Mouse (Mus musculus): ENCODE data around the gene Luc7l3. TPM values are rescaled to one million over a fixed set of nuclear protein-coding genes. Genes with fewer than 3 reads are reported as not detected.
"Not testable (repeated sequence)": the region's sequence is repeated elsewhere in the genome, so short reads cannot be mapped to it uniquely, and the experiment has no call there.

Gene Luc7l3
- total RNA-seq, 1 experiment from 2014 or later: 210 TPM

DNA sequence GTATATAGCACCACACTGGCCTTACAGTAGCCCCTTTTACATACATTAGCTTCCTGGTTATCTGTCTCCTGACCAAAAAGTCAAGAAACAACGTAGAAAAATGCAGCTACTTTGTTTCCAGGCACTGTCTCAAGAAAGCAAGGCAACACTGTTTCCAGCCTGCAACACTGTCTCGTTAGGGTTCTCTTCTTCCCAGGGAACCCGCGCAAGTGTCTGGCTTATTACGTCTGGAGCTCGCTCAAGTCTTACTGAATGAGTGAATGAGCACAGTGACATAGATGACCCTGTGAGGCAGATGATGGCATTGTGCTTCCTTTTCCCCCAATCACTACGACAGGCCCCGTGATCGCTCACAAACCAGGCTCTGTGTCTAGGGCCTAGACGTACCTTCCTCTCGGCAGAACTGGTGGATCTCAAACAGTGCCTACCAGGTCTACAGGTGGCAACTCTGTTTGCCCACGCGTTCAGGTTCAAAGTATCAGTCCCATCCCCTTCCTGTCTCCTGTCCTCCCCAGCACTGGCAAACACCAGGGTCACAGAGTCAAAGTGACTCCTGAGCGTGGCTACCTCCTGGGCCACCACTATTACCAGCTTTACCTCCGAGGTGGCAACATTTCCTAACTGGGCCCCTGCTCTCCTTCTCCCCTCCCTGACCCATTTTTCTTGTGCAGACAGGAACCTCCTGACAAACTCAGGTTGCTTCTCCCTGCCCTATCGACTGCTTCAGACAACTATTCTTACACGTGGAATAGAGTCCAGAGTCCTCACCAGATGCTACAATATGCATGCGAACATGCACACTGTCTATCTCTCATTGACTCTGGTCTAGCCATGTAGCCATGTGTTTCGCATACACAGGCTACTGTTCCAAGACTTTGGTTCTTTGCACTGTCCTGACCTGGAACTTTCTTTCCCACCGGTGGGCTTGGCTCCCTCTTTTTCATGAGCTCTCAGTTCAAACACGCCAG lies 48.5 kb downstream of the Luc7l3 start:
- no peak for ATAC-seq (replicated peaks; ENCODE audit: insufficient number of reproducible peaks, low FRiP score, low TSS enrichment, poor library complexity, severe bottlenecking)

- no peak for ATAC-seq (replicated peaks; ENCODE audit: insufficient number of reproducible peaks, low FRiP score, low TSS enrichment, poor library complexity, severe bottlenecking)
Observed at GRCm38 (mm10) chr11:94271015-94271414, 50.8 kb downstream of the Luc7l3 start.

DNA sequence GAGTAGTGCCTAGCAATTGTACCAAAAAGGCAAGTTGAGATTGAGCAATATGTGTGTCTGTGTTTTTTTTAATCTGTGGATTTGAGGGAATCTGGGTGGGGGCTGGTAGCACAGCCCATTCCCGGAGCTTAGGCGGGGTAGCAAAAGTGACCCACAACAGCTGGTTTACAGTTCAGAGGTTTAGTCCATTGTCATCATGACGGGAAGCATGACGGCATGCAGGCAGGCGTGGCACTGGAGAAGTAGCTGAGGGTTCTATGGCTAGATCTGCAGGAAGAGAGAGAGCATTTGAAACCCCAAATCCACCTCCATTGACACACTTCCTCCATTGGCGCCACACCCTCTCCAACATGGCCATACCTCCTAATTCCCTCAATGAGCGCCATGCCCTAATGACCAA lies 51.9 kb downstream of the Luc7l3 start:
- no peak for ATAC-seq (replicated peaks; ENCODE audit: insufficient number of reproducible peaks, low FRiP score, low TSS enrichment, poor library complexity, severe bottlenecking)

DNA sequence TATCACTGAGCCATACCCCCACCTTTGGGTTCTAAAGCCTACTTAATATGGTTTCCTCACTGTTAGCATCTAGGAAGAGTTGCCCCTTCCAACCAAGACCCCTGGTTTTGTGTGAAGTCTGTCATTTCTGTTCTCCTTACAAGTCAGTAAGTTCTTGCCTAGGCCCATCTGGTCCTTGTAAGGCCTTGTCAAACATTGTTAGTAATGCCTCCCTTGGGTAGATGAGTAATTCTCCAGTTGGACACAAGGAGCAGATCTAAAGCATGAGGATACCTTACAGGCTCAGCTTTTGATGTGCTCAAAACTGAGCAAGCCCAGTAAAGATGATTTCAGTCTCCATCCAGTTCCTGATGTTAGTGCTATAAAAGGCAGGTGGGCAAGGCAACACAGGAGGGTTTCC lies 53.0 kb downstream of the Luc7l3 start:
- no peak for ATAC-seq (replicated peaks; ENCODE audit: insufficient number of reproducible peaks, low FRiP score, low TSS enrichment, poor library complexity, severe bottlenecking)

GRCm38 (mm10) chr11:94266155-94266554 lies 55.6 kb downstream of the Luc7l3 start:
- ATAC-seq (replicated peaks; ENCODE audit: insufficient number of reproducible peaks, low FRiP score, low TSS enrichment, poor library complexity, severe bottlenecking): not testable (repeated sequence)

- ATAC-seq (replicated peaks; ENCODE audit: insufficient number of reproducible peaks, low FRiP score, low TSS enrichment, poor library complexity, severe bottlenecking): 0 out of 2 replicates have a peak, but pooled peaks have one; percentile 36
Observed at GRCm38 (mm10) chr11:94265134-94265785, 56.5 kb downstream of the Luc7l3 start.

GRCm38 (mm10) chr11:94261585-94262370 lies 60.0 kb downstream of the Luc7l3 start:
- ATAC-seq (replicated peaks; ENCODE audit: insufficient number of reproducible peaks, low FRiP score, low TSS enrichment, poor library complexity, severe bottlenecking): 0 out of 2 replicates have a peak, but pooled peaks have one; percentile 44

GRCm38 (mm10) chr11:94259814-94260213 lies 62.0 kb downstream of the Luc7l3 start:
- 0 out of 2 replicates have a peak, but pooled peaks have one; percentile 20 for ATAC-seq (replicated peaks; ENCODE audit: insufficient number of reproducible peaks, low FRiP score, low TSS enrichment, poor library complexity, severe bottlenecking)

DNA sequence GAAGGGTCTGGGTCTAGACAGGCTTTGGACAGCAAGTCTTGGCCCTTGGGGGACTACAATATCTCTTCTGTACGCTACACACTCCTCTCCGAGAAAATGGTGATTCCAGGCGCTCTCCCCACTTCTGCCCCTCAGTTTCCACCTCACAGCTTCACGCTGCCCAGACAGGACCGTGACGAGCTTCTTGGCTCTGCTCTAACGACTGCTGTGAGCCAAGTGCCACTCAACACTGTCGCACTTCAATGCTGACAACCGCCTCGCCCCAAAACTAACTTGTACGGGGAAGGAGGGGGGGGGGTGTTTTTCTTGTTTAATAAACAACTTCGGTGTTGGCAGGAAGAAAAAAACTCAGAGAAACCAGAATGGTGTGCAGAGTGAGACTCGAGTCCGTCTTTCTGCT lies 63.8 kb downstream of the Luc7l3 start:
- no peak for ATAC-seq (replicated peaks; ENCODE audit: insufficient number of reproducible peaks, low FRiP score, low TSS enrichment, poor library complexity, severe bottlenecking)

DNA sequence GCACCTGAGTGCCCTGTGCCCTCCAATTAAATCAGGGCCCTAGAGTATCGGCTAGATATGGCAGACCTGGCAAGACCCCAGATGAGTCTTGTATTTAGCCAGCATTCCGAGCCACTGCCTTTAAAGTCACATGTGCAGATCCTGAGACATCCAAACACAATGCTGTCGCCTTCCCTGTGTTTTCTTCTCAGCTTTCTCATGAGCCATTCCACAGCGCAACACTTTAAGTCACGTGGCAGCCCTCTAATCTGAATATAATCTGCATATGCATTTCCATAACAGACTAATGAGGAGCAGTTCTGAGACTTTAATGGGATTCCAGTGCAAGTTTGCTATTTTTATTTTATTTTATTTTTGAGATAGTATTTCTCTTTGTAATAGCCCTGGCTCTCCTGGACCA lies 66.1 kb downstream of the Luc7l3 start:
- ATAC-seq (replicated peaks; ENCODE audit: insufficient number of reproducible peaks, low FRiP score, low TSS enrichment, poor library complexity, severe bottlenecking): no peak

GRCm38 (mm10) chr11:94253691-94254090 lies 68.1 kb downstream of the Luc7l3 start:
- ATAC-seq (replicated peaks; ENCODE audit: insufficient number of reproducible peaks, low FRiP score, low TSS enrichment, poor library complexity, severe bottlenecking): no peak

DNA sequence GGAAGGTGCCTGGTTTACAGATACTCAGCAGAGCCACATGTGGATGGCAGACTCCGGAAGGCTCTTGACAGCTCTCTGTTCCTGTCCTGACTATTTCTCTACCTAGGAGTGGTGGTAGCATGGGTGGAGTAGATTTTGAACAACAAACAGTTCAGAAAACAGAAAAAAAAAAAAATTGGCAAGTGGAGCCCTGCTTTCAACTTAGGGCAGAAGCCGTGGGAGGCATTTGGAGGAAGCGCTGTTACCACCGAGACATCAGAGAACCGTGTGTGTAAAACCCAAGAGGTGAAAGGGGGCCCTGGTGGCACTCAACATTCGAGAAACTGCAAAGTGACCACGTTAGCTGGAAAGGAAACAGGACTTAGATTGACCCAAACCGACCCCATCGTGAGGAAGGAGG lies 68.6 kb downstream of the Luc7l3 start:
- no peak for ATAC-seq (replicated peaks; ENCODE audit: insufficient number of reproducible peaks, low FRiP score, low TSS enrichment, poor library complexity, severe bottlenecking)

DNA sequence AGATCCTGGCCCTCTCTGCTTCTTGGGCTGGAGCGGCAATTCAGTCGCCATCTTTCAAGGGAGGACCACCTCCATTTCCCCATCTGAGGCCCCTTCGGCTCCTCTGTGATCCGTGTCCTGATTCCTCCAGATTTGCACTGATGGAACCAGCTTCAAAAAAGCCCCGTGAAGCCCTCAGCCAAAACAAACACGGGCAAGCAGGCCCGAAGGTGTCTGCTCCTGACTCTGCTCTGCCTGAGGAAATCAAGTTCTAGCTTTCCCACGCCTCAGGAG lies 75.1 kb downstream of the Luc7l3 start:
- no peak for ATAC-seq (replicated peaks; ENCODE audit: insufficient number of reproducible peaks, low FRiP score, low TSS enrichment, poor library complexity, severe bottlenecking)

DNA sequence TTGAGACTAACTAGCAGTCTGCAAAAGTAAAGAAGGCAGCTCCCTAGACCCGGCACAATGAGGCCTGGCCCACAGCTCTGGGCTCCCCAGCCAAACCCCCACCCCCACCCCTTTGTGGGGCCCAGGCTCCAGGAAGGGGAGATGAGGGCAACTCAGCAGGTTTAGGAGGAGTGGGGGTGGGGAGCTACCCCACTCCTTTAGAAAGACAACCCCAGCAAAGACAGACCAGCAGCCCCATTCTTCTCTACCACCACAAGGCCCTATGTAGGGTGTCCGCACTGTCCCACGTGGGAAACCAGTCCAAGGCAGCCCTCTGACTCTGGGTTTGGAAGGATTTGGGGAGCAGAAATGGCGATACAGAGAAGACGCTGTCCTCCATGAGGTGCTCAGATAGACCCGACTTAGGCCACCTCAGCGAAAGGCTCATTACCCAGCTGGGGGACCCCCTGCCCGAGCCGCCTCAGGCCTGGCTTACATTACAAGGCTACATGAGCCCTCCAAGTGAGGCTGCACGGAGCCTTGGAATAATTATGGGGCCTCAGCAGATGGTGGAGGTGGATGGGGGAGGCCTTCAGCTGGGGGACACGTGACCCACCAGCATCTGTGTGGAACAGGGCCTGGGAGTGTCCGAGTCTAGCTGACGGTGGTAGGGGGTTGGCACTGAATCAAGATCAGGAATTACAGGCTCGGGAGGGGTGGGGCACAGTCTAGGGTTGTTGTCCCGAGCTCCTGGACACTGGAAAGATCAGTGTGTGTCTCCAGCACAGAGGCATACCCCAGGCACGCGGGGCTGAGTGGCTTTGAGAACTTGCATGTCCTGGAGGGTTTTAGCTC lies 75.6 kb downstream of the Luc7l3 start, which contains the start of gene Wfikkn2:
Wfikkn2 (minus strand) TSS at position 51 of the 834 bp plus-strand sequence.
- no peak for ATAC-seq (replicated peaks; ENCODE audit: insufficient number of reproducible peaks, low FRiP score, low TSS enrichment, poor library complexity, severe bottlenecking)

GRCm38 (mm10) chr11:94244385-94244784 lies 77.4 kb downstream of the Luc7l3 start:
- ATAC-seq (replicated peaks; ENCODE audit: insufficient number of reproducible peaks, low FRiP score, low TSS enrichment, poor library complexity, severe bottlenecking): no peak

DNA sequence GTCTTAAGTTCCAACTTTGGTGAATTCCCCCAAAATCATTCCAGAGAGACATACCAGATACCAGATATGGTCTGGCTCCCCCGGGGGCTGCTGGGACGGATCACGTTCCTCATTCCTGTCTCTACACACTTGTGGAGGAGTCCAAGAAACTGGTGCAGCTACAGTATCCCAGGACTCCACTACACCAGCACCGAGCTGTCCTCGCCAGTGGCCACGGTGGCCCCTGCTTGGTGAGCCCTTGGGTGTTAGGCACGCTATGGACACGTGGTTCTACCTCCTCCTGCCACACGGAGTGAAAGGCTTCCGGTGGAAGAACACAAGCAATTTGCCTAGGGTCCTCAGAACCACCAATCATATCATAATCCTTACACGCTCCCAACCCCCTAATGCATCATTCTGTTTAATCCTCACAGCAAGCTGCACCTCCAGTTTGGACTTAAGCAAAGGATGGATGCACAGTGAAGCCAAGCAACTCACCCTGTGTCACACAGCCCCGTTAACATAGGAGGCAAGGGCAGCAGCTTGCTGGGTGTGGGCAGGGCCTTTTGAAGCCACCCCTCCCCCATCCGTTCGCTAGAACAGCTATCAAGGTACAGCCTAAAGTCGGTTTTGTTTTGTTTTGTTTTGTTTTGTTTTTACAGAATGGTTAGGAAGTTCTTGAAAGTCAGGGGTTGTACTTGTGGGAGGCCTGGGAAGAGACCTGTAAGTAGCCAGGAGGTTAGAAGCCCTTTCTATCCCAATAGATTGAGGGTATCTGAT lies 78.2 kb downstream of the Luc7l3 start:
- ATAC-seq (replicated peaks; ENCODE audit: insufficient number of reproducible peaks, low FRiP score, low TSS enrichment, poor library complexity, severe bottlenecking): no peak

- no peak for ATAC-seq (replicated peaks; ENCODE audit: insufficient number of reproducible peaks, low FRiP score, low TSS enrichment, poor library complexity, severe bottlenecking)
Observed at GRCm38 (mm10) chr11:94242760-94243421, 78.9 kb downstream of the Luc7l3 start.

All from monocyte, adult 5-6 weeks (primary cell).